Mouse (Mus musculus): ENCODE data around the gene St6galnac6. TPM values are rescaled to one million over a fixed set of nuclear protein-coding genes. Genes with fewer than 3 reads are reported as not detected.

The St6galnac6 gene
- polyA plus RNA-seq (2015; fragmentation: Nextera tagmentation; extraction: Ambion mirVana): 13.1 and 13.5 TPM in 2 replicates

- Histone ChIP-seq H3K4me2 (no peak within 1 kb of the TSS), H3K9ac (no peak within 1 kb of the TSS), H3K4me1 (replicated peaks) (0 out of 2 replicates have a peak, but pooled peaks cover 8% of the 10 kb centered on the region), H3K36me3 (peaks cover 17% of the 10 kb centered on the region), H3K9me3 (no peaks in the 10 kb centered on the region), H3K27me3 (no peaks in the 10 kb centered on the region), H3K4me3 (no peak within 1 kb of the TSS), H3K27ac (no peak within 1 kb of the TSS)
- ATAC-seq (ENCODE audit: low FRiP score): no peak
- 93% methylated on average over 3 of the region's 3 CpGs for WGBS
Measured at GRCm38 (mm10) chr2:32599409-32599808, at the start of gene St6galnac6. Gene St6galnac6 (plus strand): TSS chr2:32599709.

- ATAC-seq (ENCODE audit: low FRiP score): no peak
Measured at GRCm38 (mm10) chr2:32549764-32550163, 49.7 kb upstream of the St6galnac6 start.

GRCm38 (mm10) chr2:32551236-32551635 is 48.3 kb upstream of the St6galnac6 start:
- H3K27me3 ChIP-seq: no peaks in the 10 kb centered on the region
- no peaks in the 10 kb centered on the region for H3K9me3 ChIP-seq
- peaks cover 6% of the 10 kb centered on the region; the same call in 1 of the 2 replicates for H3K36me3 ChIP-seq
- no peak overlapping the region for H3K4me3 ChIP-seq
- H3K4me2 ChIP-seq: no peak overlapping the region
- WGBS: 89% methylated on average over 5 of the region's 5 CpGs
- H3K9ac ChIP-seq: 0 out of 2 replicates have a peak overlapping the region, but pooled peaks have one; percentile 19
- H3K27ac ChIP-seq: no peak overlapping the region
- no peak for ATAC-seq (ENCODE audit: low FRiP score)
- H3K4me1 ChIP-seq (replicated peaks): peaks cover 31% of the 10 kb centered on the region

More at GRCm38 (mm10) chr2:32549764-32550163, 49.7 kb upstream of the St6galnac6 start:
- Histone ChIP-seq H3K27ac (no peak overlapping the region), H3K36me3 (peaks cover 6% of the 10 kb centered on the region; the same call in 1 of the 2 replicates), H3K4me3 (no peak overlapping the region), H3K4me2 (no peak overlapping the region), H3K27me3 (no peaks in the 10 kb centered on the region), H3K4me1 (replicated peaks) (peaks cover 18% of the 10 kb centered on the region; the same call in 1 of the 2 replicates), H3K9me3 (no peaks in the 10 kb centered on the region), H3K9ac (no peak overlapping the region)
- WGBS: 79% methylated on average over 6 of the region's 6 CpGs

GRCm38 (mm10) chr2:32553592-32554148 is 45.8 kb upstream of the St6galnac6 start:
- Histone ChIP-seq H3K4me2 (no peak overlapping the region), H3K9ac (no peak overlapping the region), H3K27ac (no peak overlapping the region), H3K4me3 (no peak overlapping the region), H3K9me3 (no peaks in the 10 kb centered on the region), H3K4me1 (replicated peaks) (peaks cover 50% of the 10 kb centered on the region), H3K27me3 (no peaks in the 10 kb centered on the region), H3K36me3 (peaks cover 6% of the 10 kb centered on the region; the same call in 1 of the 2 replicates)
- ATAC-seq (ENCODE audit: low FRiP score): no peak
- WGBS: 72% methylated on average over 7 of the region's 7 CpGs

- no peak for ATAC-seq (ENCODE audit: low FRiP score)
- no peaks in the 10 kb centered on the region for H3K27me3 ChIP-seq
- no peaks in the 10 kb centered on the region for H3K36me3 ChIP-seq
- no peak overlapping the region for H3K4me3 ChIP-seq
- H3K4me2 ChIP-seq: no peak overlapping the region
- H3K27ac ChIP-seq: peak overlapping the region; percentile 72
- H3K9me3 ChIP-seq: no peaks in the 10 kb centered on the region
- WGBS: 40% methylated on average over 4 of the region's 4 CpGs
- H3K4me1 ChIP-seq (replicated peaks): peaks cover 61% of the 10 kb centered on the region
- H3K9ac ChIP-seq: peak overlapping the region; percentile 49; the same call in 1 of the 2 replicates
Measured at GRCm38 (mm10) chr2:32555484-32555883, 44.0 kb upstream of the St6galnac6 start.

- no peak for ATAC-seq (ENCODE audit: low FRiP score)
- Histone ChIP-seq H3K4me1 (replicated peaks) (peaks cover 65% of the 10 kb centered on the region), H3K4me2 (no peak overlapping the region), H3K27me3 (no peaks in the 10 kb centered on the region), H3K9ac (peak overlapping the region; percentile 49; the same call in 1 of the 2 replicates), H3K27ac (peak overlapping the region; percentile 72), H3K4me3 (no peak overlapping the region), H3K36me3 (no peaks in the 10 kb centered on the region), H3K9me3 (no peaks in the 10 kb centered on the region)
- WGBS: 66% methylated on average over 7 of the region's 7 CpGs
Measured at GRCm38 (mm10) chr2:32556019-32556418, 43.5 kb upstream of the St6galnac6 start.

- H3K4me1 ChIP-seq (replicated peaks): peaks cover 60% of the 10 kb centered on the region
- H3K4me2 ChIP-seq: peak overlapping the region; percentile 19; the same call in 1 of the 2 replicates
Measured at GRCm38 (mm10) chr2:32559570-32559969, 39.9 kb upstream of the St6galnac6 start.

GRCm38 (mm10) chr2:32566536-32567063 is 32.9 kb upstream of the St6galnac6 start:
- Histone ChIP-seq H3K4me3 (no peak overlapping the region), H3K36me3 (peaks cover 71% of the 10 kb centered on the region)
- WGBS: 49% methylated on average over 4 of the region's 4 CpGs

More at GRCm38 (mm10) chr2:32559570-32559969, 39.9 kb upstream of the St6galnac6 start:
- ATAC-seq (ENCODE audit: low FRiP score): peak; percentile 84
- H3K36me3 ChIP-seq: peaks cover 30% of the 10 kb centered on the region
- H3K27me3 ChIP-seq: no peaks in the 10 kb centered on the region
- 10% methylated on average over 5 of the region's 5 CpGs for WGBS
- H3K9ac ChIP-seq: peak overlapping the region; percentile 49; the same call in 1 of the 2 replicates
- no peaks in the 10 kb centered on the region for H3K9me3 ChIP-seq
- peak overlapping the region; percentile 84 for H3K27ac ChIP-seq
- no peak overlapping the region for H3K4me3 ChIP-seq

GRCm38 (mm10) chr2:32568149-32568548 is 31.4 kb upstream of the St6galnac6 start:
- ATAC-seq (ENCODE audit: low FRiP score): no peak
- Histone ChIP-seq H3K4me1 (replicated peaks) (peaks cover 15% of the 10 kb centered on the region), H3K36me3 (peaks cover 65% of the 10 kb centered on the region), H3K4me2 (no peak overlapping the region), H3K9ac (0 out of 2 replicates have a peak overlapping the region, but pooled peaks have one; percentile 9), H3K9me3 (no peaks in the 10 kb centered on the region), H3K4me3 (no peak overlapping the region), H3K27me3 (no peaks in the 10 kb centered on the region), H3K27ac (no peak overlapping the region)
- 75% methylated on average over 5 of the region's 5 CpGs for WGBS

More at GRCm38 (mm10) chr2:32566536-32567063, 32.9 kb upstream of the St6galnac6 start:
- Histone ChIP-seq H3K9me3 (no peaks in the 10 kb centered on the region), H3K4me2 (no peak overlapping the region), H3K27ac (0 out of 2 replicates have a peak overlapping the region, but pooled peaks have one; percentile 30), H3K27me3 (no peaks in the 10 kb centered on the region), H3K9ac (no peak overlapping the region), H3K4me1 (replicated peaks) (peaks cover 6% of the 10 kb centered on the region)
- no peak for ATAC-seq (ENCODE audit: low FRiP score)

- ATAC-seq (ENCODE audit: low FRiP score): no peak
- no peak overlapping the region for H3K27ac ChIP-seq
- 90% methylated on average over 3 of the region's 3 CpGs for WGBS
- H3K27me3 ChIP-seq: no peaks in the 10 kb centered on the region
- no peak overlapping the region for H3K9ac ChIP-seq
- no peak overlapping the region for H3K4me3 ChIP-seq
- no peaks in the 10 kb centered on the region for H3K9me3 ChIP-seq
- peaks cover 15% of the 10 kb centered on the region for H3K4me1 ChIP-seq (replicated peaks)
- no peak overlapping the region for H3K4me2 ChIP-seq
- peaks cover 61% of the 10 kb centered on the region for H3K36me3 ChIP-seq
Measured at GRCm38 (mm10) chr2:32568941-32569340, 30.6 kb upstream of the St6galnac6 start.

GRCm38 (mm10) chr2:32570698-32571494 is 28.6 kb upstream of the St6galnac6 start, which contains the start of gene Dpm2:
Gene Dpm2 (plus strand): TSS chr2:32570858.
- peak; percentile 81 for ATAC-seq (ENCODE audit: low FRiP score)
- Histone ChIP-seq H3K9me3 (no peaks in the 10 kb centered on the region), H3K4me2 (peak within 1 kb of the TSS; percentile 93), H3K9ac (peak within 1 kb of the TSS; percentile 84), H3K4me3 (peak within 1 kb of the TSS; percentile 85), H3K36me3 (peaks cover 42% of the 10 kb centered on the region), H3K27me3 (no peaks in the 10 kb centered on the region), H3K4me1 (replicated peaks) (peaks cover 27% of the 10 kb centered on the region), H3K27ac (peak within 1 kb of the TSS; percentile 73)
- 2% methylated on average over 36 of the region's 36 CpGs for WGBS

GRCm38 (mm10) chr2:32572196-32572595 is 27.3 kb upstream of the St6galnac6 start:
- Histone ChIP-seq H3K4me1 (replicated peaks) (peaks cover 31% of the 10 kb centered on the region), H3K9ac (no peak overlapping the region), H3K36me3 (peaks cover 31% of the 10 kb centered on the region), H3K4me2 (peak overlapping the region; percentile 93; the same call in 1 of the 2 replicates), H3K27ac (no peak overlapping the region), H3K9me3 (no peaks in the 10 kb centered on the region), H3K27me3 (peaks cover 11% of the 10 kb centered on the region), H3K4me3 (no peak overlapping the region)
- WGBS: 92% methylated on average over 11 of the region's 11 CpGs
- ATAC-seq (ENCODE audit: low FRiP score): no peak

Measured in hindbrain, embryonic 13.5 days (tissue).